Mouse (Mus musculus) lung, adult 2 months (tissue): Measurements from ENCODE around the gene Litaf.

ENCODE experiments used
- CTCF ChIP-seq: fragments of 200-500 bp; IDR thresholded peaks from 2 replicates; pipeline ENCODE4 v1.5.1; 2011; ENCODE audit warnings: mild to moderate bottlenecking, low read length, control low read depth; ENCODE audit not compliant: insufficient read depth
- POLR2A ChIP-seq: fragments of 200-500 bp; IDR thresholded peaks from 2 replicates; pipeline ENCODE4 v1.6.1; 2011; ENCODE audit warnings: low read depth, mild to moderate bottlenecking, control low read depth, low read length, borderline replicate concordance; ENCODE audit errors: extremely low read depth

DNA sequence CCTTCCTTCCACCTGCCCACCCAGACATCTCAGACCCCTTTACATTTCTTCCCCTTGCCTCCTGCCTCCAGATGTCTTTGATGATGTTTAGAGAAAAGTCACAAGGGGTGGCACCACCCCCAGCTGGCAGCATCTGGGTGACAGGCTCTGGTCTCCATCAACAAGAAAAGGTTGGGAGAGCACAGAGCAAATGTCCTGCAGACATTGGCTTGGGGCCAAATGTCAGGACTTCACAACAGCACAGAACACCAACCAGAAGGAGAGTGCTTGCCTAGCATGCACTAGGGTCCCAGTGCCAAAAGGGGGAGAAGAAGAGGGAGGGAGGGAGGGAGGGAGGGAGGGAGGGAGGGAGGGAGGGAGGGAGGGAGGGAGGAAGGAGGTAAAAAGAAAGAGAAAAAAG is 146.1 kb downstream of the Litaf start:
- TF ChIP-seq CTCF = no peak
- TF ChIP-seq POLR2A = no peak
